Mouse (Mus musculus) lung, adult 18-20 months (tissue): ENCODE results near the gene Fsd2.
A peak's percentile ranks its signal among the peaks of the same experiment; 100 is the strongest.

Source experiments
- DNase-seq, 2 experiments: peaks; one replicate each; pipeline ENCODE4 v3.0.0; 2022; ENCODE audit warnings: mixed read lengths in 2 of 2

Gene Fsd2

DNA sequence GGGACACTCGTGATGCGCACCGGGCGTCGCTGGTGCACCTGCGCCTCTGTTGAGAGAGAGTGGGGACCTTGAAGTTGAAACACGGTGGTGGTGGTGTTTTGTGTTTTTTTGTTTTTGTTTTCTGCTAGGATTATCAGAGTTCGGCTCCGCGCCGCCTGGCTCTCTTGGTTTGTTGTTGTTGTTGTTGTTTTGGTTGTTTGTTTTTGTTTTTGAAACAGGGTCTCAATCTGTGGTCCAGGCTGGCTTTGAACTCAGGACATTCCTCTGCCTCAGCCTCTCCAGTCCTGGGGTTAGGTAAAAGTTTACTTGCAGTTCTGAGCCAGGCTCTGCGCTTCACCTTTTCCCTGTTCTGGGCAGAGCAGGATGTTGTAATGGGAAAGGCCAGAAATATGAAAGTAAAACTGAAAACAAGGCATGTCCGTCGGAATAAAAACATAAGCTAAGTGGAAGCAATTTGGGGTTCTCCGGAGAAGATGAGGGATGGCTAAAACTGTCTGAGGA, 5.2 kb upstream of the Fsd2 start:
- DNase-seq, result peak in 1 of 2 experiments; percentile 41

DNA sequence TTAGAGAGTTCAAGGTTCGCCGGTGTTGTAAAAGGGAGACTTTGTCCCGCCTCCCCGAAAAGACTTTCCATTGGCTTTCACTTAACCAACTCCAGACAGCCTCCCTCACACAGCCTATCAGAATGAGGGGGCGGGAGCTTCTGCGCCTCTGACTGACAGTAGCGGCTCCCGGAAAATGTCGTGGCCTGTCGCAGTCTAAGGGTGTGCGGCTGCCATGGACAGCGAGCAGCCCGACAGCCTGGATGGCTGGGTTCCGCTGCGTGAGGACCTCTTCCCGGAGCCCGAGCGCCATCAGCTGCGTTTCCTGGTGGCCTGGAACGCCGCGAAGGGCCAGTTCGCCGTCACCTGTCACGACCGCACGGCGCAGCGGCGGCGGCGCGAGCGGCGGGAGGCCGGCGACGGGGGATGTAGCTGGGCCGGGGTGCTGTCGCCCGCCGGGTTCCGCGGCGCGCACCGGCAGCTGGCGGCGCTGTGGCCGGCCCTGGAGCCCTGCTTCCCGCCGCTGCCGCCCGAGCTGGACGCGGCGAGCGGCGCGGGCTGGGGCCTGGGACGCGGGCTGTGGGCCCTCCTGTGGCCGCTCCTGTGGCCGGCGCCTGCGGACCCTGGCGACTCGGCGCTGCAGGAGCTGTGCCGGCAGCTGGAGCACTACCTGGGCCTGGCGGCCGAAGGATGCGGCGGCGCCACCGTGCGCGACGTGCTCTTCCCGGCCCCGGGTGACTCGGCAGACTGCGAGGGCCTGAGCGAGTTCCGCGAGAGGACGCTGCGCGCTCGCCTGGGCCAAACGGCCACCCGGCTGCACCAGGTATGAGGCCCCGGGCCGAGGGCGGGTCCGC, 4.6 kb upstream of the Fsd2 start, which contains the start of gene Whamm:
Gene Whamm, plus strand, starts transcription at position 159 of the 833 bp plus-strand sequence.
- DNase-seq, result peak; percentile 96 to 97

DNA sequence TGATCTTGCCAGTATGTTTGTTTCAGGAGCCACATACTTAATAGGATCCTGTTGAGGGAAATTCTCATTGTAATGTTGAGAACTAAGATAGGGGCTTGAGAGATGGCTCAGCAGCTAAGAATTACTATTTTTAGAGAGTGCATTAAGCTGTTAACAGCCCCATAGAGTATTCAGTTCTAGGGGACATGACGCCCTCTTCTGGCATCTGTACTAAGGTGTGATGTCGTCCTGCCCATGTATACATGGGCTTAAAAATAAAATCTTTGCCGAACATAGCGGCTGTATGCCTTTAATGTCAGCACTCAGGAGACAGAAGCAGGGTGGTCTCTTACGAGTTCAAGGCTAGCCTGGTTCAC, 4.0 kb upstream of the Fsd2 start:
- no peak for DNase-seq

DNA sequence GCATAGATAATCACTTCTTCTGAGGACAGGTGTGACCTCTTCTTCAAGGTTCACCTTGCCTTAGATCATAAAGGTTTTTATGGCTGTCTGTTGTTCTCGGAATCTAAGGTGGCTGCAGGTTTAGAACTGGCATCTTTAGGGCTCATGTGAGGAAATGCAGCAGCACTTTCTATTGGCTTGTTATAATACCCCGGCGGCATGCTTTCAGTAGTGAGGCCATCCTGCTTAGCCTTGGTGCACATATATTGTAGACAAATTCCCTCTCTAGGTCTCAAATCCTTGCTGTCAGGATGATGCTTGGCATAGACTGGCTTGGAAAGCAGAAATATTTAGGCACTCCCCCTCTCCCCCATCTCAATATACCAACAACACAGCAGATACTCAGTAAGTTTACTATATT, 3.5 kb upstream of the Fsd2 start:
- DNase-seq, result no peak

DNA sequence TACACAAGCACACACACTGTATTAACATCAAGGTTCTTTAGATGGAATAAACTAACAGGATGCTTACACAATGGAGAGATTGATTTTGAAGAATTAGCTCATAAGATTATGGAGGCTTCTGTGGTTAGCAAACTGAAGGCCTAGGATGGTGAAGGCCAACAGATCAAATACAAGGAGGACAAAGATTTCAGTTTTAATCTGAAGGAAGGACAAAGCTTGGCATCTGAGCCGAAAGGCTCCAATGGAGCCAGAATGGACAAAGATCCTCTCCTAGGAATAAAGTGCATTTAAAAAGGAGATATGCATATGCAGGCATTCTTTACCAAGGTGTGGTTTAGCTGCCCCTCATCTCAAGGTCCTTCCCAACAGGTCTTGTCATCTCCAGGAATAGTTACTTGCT, 3.1 kb upstream of the Fsd2 start:
- DNase-seq, result no peak

DNA sequence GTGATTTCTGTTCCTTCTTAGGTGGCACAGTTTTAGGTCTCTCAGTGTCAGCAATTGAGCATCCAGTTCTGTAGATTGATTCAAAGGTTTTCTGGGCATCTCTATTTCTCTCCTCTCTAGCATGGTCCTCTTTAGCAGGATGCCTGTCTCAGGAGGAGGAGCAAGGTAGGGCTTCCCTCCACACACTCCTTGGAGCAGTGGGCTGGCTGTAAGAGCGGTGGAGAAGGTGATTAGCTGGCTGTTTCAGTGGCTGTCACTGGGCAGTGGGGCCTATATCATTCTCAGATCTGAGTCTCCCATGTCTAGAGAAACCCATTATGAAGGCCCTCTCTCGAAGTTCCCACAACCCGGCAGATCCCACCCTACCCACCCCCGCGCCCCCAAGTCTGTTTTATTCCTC, 652 bp upstream of the Fsd2 start:
- DNase-seq, result no peak

DNA sequence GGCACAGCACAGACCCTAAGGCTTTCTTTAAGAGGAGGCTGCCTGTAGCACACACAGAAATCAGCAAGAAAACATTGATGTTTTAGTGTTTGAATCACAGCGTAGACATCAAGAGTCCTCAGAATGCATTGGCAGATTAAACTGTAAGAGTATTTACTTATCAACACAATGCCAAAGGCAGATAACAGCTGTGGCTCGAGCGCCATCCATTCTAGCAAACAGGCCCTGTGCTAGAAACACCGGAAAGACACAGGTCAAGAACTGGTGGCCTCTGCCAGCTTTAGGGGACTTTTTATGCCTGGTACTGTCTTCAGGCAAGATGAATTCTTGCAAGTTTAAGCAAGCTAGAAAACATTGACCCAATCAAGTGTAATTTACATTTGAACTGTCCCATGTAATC, 412 bp downstream of the Fsd2 start:
- DNase-seq, result no peak

DNA sequence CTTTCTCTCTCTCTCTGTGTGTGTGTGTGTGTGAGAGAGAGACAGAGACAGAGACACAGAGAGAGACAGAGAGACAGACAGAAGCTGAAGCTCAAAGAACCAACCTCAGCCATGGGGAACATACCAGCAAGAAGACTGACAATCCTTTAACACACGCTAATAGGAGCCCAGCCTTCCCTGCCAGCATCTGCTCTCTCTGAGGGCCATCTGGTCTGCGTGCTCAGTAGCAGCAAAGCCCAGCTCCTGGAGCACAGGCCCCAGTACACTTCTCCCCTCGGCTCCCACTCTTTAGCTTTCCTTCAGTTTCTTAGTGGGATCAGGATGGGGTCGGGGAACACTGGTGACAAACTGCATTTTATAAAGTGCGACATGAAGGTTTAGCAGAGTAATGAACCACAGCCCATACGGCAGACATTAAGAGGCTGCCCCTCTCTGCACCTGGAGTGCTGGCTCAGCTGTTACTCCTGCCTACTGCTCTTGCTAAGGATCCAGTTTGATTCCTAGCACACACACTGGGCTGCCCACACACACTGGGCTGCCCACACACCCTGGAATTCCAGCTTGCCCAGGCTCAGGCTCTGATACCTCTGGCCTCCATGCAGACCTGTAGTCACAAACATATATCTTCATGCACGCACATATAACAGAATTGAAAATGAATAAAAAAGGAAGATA, 1.2 kb downstream of the Fsd2 start:
- no peak for DNase-seq

DNA sequence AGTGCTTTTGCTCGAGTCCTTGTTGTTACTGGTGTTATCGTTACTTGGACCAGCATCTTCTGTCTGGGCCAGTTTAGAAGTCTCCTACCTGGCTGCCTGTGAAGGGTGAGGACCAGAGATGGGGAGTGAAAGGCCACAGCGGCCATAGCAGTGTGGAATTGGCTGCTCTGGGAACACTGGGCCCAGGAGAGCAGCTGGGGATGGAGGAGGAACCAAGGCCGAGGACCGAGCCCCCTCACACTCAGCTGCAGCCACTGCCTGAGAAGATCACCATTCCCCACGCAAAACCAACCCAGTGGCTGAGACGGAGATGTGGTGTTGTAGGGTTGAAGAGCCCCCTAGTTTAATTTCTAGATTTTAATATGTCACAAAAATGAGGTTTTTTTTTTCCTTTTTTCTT, 2.0 kb downstream of the Fsd2 start:
- no peak for DNase-seq

DNA sequence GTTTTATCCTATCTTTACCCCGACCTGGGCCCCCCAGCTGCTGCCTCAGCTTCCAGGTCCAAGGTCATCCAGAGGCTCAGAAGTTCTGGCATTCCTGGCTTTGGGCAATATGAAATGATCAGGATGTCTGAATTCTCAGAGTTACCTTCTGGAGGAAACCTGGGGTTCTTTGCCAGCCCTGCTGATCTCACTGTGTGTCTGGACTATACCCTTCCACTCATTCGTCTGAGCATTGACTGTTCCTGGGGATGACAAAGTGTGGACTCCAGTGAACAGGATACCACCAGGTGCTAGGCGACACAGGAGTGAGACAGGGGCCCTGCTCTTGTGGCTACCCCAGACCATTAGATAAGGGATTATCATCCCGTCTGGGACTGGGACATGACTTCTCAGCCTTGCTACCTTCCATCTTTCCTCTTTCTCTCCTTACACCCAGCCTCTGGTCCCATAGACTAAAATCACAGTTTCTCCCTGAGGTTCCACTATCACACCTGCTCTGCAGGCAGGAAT, 3.2 kb downstream of the Fsd2 start:
- no peak for DNase-seq

DNA sequence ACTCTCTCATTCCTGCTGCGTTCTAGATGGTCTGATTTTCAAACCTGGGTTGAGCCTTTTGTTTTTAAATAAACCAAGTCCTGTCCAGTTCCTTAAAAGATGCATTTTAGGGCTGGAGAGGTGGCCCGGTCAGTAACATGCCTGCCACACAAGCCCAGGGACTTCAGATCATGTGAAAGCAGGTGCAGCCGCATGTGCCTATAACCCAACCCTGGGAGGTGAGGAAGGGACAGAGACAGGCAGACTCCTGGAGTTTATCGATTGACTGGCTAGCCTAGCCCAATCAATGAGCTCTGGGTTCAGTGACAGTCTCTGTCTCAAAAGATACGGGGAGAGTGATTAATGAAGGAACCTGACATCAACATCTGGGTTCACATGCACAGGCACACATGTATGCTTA, 5.5 kb downstream of the Fsd2 start:
- DNase-seq, result no peak

DNA sequence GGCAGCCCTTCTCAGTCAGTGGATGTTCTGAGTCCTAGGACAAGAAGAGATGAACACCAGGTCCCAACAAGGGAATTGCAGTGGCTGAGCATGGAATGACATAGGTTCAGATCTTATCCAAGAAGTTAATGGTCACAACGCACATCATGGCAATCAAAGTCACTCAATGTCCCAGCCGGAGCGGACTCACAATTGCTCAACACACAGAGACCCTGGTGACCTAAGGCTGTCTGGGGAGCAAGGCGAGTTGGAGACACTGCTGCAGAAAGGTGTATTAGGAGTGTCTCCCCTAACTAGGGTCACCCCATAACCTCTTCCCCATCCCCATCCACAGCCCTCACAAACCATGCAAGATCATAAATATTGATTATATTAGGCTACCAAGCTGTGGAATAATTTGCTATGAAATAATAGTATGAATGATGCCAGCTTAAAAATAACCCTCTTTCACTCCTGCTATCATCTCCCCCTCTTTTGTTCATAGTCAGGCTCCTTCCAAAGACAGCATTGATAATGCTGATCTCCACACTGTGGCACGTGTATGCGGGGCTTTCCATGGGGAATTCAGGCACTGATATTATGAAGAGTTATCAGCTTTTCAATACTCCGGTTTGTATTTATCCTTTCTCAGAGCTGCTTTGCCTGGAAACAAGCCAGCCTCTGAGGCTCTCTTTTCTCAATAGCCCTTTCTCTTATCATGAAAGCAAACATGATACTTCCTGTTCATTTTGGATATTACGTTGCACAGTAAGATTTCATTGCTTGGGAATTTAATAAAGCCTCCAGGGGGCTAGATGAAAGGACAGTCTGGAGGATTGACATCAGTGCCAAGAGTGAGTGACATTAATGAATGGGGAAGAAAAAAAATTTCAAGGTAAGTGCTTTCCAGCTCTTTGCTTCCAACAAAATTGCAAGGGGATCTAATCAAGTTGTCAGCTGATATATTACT, 6.4 kb downstream of the Fsd2 start:
- no peak for DNase-seq

DNA sequence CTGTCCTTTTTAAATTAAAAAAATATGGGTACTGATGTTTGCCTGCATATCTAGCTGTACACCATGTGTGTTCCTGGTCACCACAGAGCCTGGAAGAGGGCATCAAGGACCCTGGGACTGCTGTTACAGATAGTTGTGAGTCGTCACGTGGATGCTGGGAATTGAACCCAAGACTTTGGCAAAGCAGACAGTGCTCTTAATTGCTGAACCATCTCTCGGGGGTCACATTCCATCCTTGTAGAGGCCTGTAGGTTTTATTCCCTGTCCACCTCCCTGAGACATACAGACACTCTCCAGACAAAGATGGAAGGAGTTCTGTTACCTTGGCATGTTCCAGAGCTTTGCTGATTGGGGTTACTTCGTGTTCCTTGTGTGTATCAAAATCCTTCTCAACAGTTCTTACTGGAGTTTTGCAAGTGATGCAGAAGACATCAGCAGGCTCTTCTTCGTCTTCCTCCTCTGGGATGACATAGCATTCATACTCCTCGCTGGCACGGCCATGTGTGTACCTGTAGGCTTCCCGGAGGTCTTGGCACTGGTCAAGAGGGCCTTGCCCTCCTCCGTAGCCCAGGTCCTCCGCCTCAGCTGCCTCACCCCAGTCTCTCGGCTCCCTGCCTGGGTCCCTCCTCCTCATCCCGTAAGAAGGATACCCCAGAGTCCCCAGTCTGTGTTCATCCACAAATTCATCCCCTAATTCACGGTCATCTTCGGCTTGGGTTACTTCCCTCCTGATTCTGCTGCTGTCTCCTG, 7.3 kb downstream of the Fsd2 start:
- no peak for DNase-seq

DNA sequence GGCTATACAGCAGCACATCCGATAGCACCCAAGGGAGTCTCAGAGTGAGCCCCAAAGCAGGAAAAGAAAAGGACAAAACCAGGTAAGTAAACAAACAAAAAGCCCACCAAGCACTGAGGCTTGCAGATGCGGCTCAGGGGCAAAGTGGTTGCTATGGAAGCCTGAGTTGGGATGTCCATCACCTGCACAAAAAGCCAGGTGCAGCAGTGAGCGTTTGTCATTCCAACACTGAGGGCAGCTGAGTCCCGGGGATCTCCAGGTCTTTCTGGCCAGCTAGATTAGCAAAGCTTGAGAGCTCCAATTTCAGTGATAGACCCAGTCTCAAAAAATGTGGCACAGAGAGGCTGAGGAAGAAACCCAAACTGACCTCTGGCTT, 8.8 kb downstream of the Fsd2 start:
- DNase-seq, result no peak

DNA sequence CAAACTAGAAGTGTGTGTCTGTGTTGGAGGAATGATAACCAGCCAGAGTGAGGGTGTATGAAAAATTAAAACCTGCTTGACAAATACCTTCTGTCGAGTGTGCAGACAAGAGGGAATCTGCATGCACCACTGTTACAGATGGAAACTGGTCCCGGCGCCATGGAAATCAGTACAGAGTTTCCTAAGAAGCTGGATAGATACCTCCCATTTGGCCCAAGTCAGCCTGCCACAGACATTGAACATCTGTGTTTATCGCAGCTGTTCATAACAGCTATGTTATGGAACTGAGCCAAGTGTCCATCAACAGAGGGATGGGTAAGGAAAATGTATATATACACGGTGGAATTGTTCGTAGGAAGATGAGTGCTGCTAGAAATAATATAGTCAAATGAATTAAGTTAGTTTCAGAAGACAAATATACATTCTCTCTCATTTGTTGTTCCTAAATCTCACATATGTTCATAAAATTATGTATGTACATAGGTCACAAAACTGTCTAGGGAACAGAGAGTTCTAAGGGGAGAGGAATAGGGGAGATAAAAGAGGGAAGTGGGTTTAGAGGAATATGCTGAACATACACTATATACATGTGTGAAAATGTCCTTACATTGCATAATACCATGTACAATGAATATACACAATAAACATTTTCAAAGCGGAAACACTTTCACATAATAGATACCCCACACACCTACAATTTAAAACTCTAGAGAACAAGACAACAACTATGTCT, 9.3 kb downstream of the Fsd2 start:
- peak; percentile 18 to 35 for DNase-seq

DNA sequence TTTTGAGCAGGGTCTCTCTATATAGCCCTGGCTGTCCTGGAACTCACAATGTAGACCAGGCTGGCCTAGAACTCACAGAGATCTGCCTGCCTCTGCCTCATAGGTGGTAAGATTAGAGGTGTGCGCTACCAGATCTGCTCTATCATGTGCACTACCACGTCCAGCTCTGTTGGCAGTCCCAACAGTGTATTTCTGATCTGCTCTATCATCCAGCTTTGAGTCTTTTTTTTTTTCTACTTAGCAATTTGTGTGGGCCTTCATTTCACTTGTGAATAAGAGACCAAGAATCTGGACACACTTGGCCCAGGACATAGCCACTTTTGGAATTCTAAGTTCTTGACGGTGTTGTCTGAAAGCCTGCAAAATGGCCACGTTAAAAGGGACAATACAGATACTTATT, 9.9 kb downstream of the Fsd2 start:
- no peak for DNase-seq

DNA sequence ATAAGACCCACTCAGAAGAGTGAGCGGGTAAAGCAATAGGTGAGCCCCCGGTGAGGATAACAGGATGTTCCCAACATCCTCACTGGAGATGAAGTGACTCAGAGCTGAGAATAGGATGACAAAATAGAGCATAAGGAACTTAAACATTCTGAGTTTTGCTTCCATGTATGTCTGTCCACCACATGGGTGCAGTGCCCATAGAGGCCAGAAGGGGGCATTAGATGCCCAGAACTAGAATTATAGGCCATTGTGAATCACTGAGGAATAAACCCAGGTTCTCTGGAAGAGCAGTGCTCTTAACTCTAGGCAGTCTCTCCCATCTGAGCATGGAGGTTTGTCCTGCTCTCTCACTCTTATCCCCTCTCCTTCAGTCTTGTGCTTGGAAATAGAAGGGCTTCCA, 12.4 kb downstream of the Fsd2 start:
- no peak for DNase-seq

DNA sequence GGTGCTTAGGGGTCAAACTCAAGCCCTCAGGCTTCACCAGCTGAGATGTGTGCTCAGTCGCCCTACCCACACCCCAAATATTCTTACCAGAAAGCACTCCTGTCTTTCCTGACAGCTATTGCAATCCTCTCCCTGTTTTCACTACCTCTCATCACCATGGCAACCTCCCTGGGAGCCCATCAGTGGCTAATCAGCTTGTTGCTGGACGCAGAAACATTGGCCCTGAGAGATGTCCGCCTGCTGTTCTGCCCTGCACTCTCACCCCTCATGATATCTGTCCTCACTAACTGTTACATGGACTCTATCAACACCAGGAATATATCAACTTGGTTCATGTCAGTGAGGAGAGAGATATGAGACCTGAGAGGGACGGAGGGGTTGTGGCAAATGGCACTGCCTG, 13.2 kb downstream of the Fsd2 start:
- no peak for DNase-seq

DNA sequence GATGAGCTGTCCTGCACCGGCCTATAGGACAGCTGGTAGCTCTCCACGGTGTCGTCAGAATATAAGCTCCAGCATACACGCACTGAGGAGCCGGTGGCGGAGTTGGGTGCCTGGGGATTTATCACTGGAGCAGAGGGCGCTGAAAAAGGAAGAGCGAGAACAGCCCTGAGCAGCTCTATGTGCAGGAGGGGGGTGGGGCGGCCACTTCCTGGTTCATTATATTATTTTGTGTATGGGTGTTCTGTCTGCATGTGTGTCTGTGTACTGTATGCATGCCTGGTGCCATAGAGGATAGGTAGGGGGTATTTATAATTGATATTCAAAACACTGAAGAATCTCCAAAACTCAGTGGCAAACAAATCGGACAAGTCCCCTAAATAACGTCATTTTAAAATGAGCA, 17.9 kb downstream of the Fsd2 start:
- DNase-seq, result no peak

DNA sequence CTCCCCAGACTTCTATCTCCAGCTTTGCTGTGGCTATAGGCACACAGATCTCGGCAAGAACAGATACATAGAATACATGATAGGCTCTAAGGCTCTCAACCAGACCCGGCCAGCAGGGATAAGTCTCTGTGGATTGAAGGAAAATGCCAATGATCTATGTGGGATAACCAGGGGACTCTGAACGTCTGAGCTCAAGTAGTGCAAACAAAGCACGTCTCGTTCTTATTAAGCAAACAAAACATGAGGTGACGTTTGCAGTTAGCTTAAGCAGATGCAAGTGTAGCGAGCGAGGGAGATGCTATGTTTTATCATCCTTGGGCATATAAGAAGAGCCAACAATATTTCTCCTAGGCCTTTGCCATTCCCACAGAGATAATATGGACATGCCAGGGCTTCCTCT, 23.8 kb downstream of the Fsd2 start:
- no peak for DNase-seq

DNA sequence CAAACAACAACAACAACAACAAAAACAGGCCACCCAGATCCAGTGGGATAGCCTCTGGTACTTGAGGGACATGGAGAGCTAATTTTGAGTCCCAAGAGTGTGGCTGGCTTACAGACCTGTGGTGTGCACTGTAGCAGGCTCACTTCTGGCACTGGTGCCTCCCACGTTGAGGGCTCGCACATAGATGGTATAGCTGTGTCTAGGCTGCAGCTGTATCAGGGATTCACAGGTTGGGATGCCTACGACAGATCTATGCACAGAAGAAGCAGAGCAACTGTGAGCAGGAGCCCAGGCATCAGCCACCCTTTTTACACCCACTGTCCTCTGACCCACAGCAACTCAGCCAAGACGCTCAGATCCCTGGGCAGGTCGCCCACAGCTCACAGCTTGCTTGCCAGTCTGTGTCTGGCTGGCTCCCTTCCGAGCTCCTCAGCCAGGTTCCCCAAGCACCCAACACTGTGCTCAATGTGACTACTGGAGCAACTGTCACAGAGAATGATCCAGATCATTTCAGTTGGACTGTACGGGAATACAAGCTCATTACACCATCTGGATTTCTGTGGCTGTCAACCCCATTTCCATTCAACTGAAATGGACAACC, 24.7 kb downstream of the Fsd2 start:
- peak; percentile 18 to 20 for DNase-seq
